Mouse (Mus musculus) hindbrain, embryonic 15.5 days (tissue): ENCODE data around the gene 9930111J21Rik1. TPM values are rescaled to one million over a fixed set of nuclear protein-coding genes. Genes with fewer than 3 reads are reported as not detected.
"Not testable (repeated sequence)": the region's sequence is repeated elsewhere in the genome, so short reads cannot be mapped to it uniquely, and the experiment has no call there.

ENCODE experiments used
- ATAC-seq: fragments of 200-750 bp; cut with Nextera tagmentation; 2 replicates; pipeline ENCODE4 v1.8.0; 2017; ENCODE audit warnings: low read depth, moderate number of reproducible peaks, moderate TSS enrichment; ENCODE audit not compliant: low FRiP score
- H3K27ac ChIP-seq: fragments of 300-500 bp; sonication (generic); replicated peaks from 2 replicates; pipeline ENCODE4 v1.5.1; 2015; ENCODE audit warnings: mild to moderate bottlenecking, inconsistent platforms
- H3K27me3 ChIP-seq: fragments of 300-500 bp; sonication (generic); 2 replicates; pipeline ENCODE4 v1.6.1; 2015; ENCODE audit warnings: control low read depth, inconsistent platforms
- H3K36me3 ChIP-seq: fragments of 300-500 bp; sonication (generic); 2 replicates; pipeline ENCODE4 v1.6.1; 2015; ENCODE audit warnings: control low read depth, inconsistent platforms
- H3K4me1 ChIP-seq: fragments of 300-500 bp; sonication (generic); replicated peaks from 2 replicates; pipeline ENCODE4 v1.6.1; 2015; ENCODE audit warnings: control low read depth, inconsistent platforms
- H3K4me2 ChIP-seq: fragments of 300-500 bp; sonication (generic); 2 replicates; pipeline ENCODE4 v1.6.1; 2015; ENCODE audit warnings: moderate library complexity, mild to moderate bottlenecking, inconsistent platforms
- H3K4me3 ChIP-seq: fragments of 300-500 bp; sonication (generic); 2 replicates; pipeline ENCODE4 v1.5.1; 2015; ENCODE audit warnings: mild to moderate bottlenecking, inconsistent platforms
- H3K9ac ChIP-seq: fragments of 300-500 bp; sonication (generic); 2 replicates; pipeline ENCODE4 v1.6.1; 2015; ENCODE audit warnings: inconsistent platforms
- H3K9me3 ChIP-seq: fragments of 300-500 bp; sonication (generic); 2 replicates; pipeline ENCODE4 v1.6.1; 2016; ENCODE audit warnings: control low read depth, inconsistent platforms
- WGBS: fragments of 180-500 bp; shearing (Covaris S2); methylation state at CpG from one replicate; pipeline ENCODE4 v1.1.7; 2015; 5-methylcytosine and 5-hydroxymethylcytosine counted together
- polyA plus RNA-seq: library from polyadenylated mRNA; unstranded; fragments of >200 nt; fragmentation: Nextera tagmentation; extraction: Ambion mirVana; gene quantifications from 2 replicates; pipeline ENCODE4 v1.2.1, GENCODE M21; 2015

9930111J21Rik1 gene
- polyA plus RNA-seq, 1 experiment from 2014 or later: 0.48 TPM

- 77% methylated on average over 2 of the region's 2 CpGs for WGBS
- ATAC-seq: no peak
- H3K4me2 ChIP-seq: no peak within 1 kb of the TSS
Observed at GRCm38 (mm10) chr11:48902021-48902420, 77.2 kb downstream of the 9930111J21Rik1 start, which contains the start of gene Gm5431. Gene Gm5431 (minus strand): TSS chr11:48902214.

GRCm38 (mm10) chr11:48901567-48901930, 77.6 kb downstream of the 9930111J21Rik1 start:
- H3K4me3 ChIP-seq, H3K36me3 ChIP-seq, H3K4me2 ChIP-seq, H3K27me3 ChIP-seq, H3K4me1 ChIP-seq, H3K27ac ChIP-seq, H3K9me3 ChIP-seq, H3K9ac ChIP-seq, ATAC-seq: not testable (repeated sequence)
- 96% methylated on average over 1 of the region's 1 CpGs for WGBS

More at GRCm38 (mm10) chr11:48902021-48902420, 77.2 kb downstream of the 9930111J21Rik1 start, which contains the start of gene Gm5431:
- Histone ChIP-seq H3K36me3 (no peaks in the 10 kb centered on the region), H3K9me3 (no peaks in the 10 kb centered on the region), H3K4me3 (no peak within 1 kb of the TSS), H3K27me3 (no peaks in the 10 kb centered on the region), H3K4me1 (no peaks in the 10 kb centered on the region), H3K27ac (no peak within 1 kb of the TSS), H3K9ac (no peak within 1 kb of the TSS)

GRCm38 (mm10) chr11:48900654-48901566, 78.3 kb downstream of the 9930111J21Rik1 start:
- 83% methylated on average over 6 of the region's 6 CpGs for WGBS
- not testable (repeated sequence) for H3K4me1 ChIP-seq

GRCm38 (mm10) chr11:48898812-48899431, 80.3 kb downstream of the 9930111J21Rik1 start:
- no peak for ATAC-seq
- Histone ChIP-seq H3K4me2 (no peak overlapping the region), H3K27me3 (no peaks in the 10 kb centered on the region), H3K36me3 (no peaks in the 10 kb centered on the region), H3K4me1 (no peaks in the 10 kb centered on the region), H3K9ac (no peak overlapping the region), H3K27ac (no peak overlapping the region), H3K9me3 (no peaks in the 10 kb centered on the region), H3K4me3 (no peak overlapping the region)
- WGBS: 77% methylated on average over 2 of the region's 2 CpGs

More at GRCm38 (mm10) chr11:48900654-48901566, 78.3 kb downstream of the 9930111J21Rik1 start:
- H3K27me3 ChIP-seq, H3K4me2 ChIP-seq, H3K9me3 ChIP-seq, H3K36me3 ChIP-seq, H3K9ac ChIP-seq, H3K4me3 ChIP-seq, H3K27ac ChIP-seq, ATAC-seq: not testable (repeated sequence)

Other genes with a start within 250 kb of the 9930111J21Rik1 start
- gene Rack1, start 179.1 kb downstream of the 9930111J21Rik1 start, polyA plus RNA-seq: 361 and 362 TPM in 2 replicates
- 6.8 and 7.4 TPM in 2 replicates for gene Trim41, start 162.0 kb downstream of the 9930111J21Rik1 start, polyA plus RNA-seq
- gene Trim7, start 153.3 kb downstream of the 9930111J21Rik1 start, polyA plus RNA-seq: 3.1 and 3.7 TPM in 2 replicates
- gene Gm12184, start 152.7 kb downstream of the 9930111J21Rik1 start, polyA plus RNA-seq: 3.8 and 4.7 TPM in 2 replicates
- 3.5 and 5.2 TPM in 2 replicates for gene Irgm1, start 107.7 kb downstream of the 9930111J21Rik1 start, polyA plus RNA-seq
- gene Gm5431, start 77.2 kb downstream of the 9930111J21Rik1 start, polyA plus RNA-seq: 0.14 and 0.42 TPM in 2 replicates
- gene Psme2b, start 33.2 kb downstream of the 9930111J21Rik1 start, polyA plus RNA-seq: 1.8 and 2.2 TPM in 2 replicates
- not detected in 2 replicates for gene Olfr56, start 509 bp downstream of the 9930111J21Rik1 start, polyA plus RNA-seq
- gene Gm12185, start 12.8 kb upstream of the 9930111J21Rik1 start, polyA plus RNA-seq: not detected in 2 replicates
- 0.24 TPM in 1 of 2 replicates, not detected in the other for gene Tgtp1, start 14.8 kb upstream of the 9930111J21Rik1 start, polyA plus RNA-seq
- 0.35 and 0.45 TPM in 2 replicates for gene 9930111J21Rik2, start 71.8 kb upstream of the 9930111J21Rik1 start, polyA plus RNA-seq
- 0.54 TPM in 1 of 2 replicates, not detected in the other for gene Tgtp2, start 84.8 kb upstream of the 9930111J21Rik1 start, polyA plus RNA-seq
- 0.52 and 1.6 TPM in 2 replicates for gene Ifi47, start 97.2 kb upstream of the 9930111J21Rik1 start, polyA plus RNA-seq
- not detected in 2 replicates for gene Olfr1396, start 135.5 kb upstream of the 9930111J21Rik1 start, polyA plus RNA-seq
- not detected in 2 replicates for gene Olfr1395, start 162.9 kb upstream of the 9930111J21Rik1 start, polyA plus RNA-seq
- gene Olfr1394, start 175.0 kb upstream of the 9930111J21Rik1 start, polyA plus RNA-seq: not detected in 2 replicates
- 0.22 TPM in 1 of 2 replicates, not detected in the other for gene Btnl9, start 207.8 kb upstream of the 9930111J21Rik1 start, polyA plus RNA-seq
- 38.0 and 40.7 TPM in 2 replicates for gene Zfp62, start 223.9 kb upstream of the 9930111J21Rik1 start, polyA plus RNA-seq